Mouse (Mus musculus): Measurements from ENCODE around the gene Eif2s3y. TPM values are rescaled to one million over a fixed set of nuclear protein-coding genes. Genes with fewer than 3 reads are reported as not detected.

Gene Eif2s3y
- 119 TPM for polyA plus RNA-seq (2017; shearing (Covaris generic))

GRCm38 (mm10) chrY:1009882-1010751 is at the start of gene Eif2s3y:
TSS of gene Eif2s3y (plus strand) at chrY:1010543.

Other genes starting within 250 kb of the Eif2s3y start
- gene Zfy1, start 213.1 kb upstream of the Eif2s3y start, polyA plus RNA-seq (2017; shearing (Covaris generic)): not detected
- not detected for gene Uba1y, start 191.9 kb upstream of the Eif2s3y start, polyA plus RNA-seq (2017; shearing (Covaris generic))
- 22.0 TPM for gene Kdm5d, start 112.8 kb upstream of the Eif2s3y start, polyA plus RNA-seq (2017; shearing (Covaris generic))
- gene Uty, start 235.2 kb downstream of the Eif2s3y start, polyA plus RNA-seq (2017; shearing (Covaris generic)): 38.6 TPM

Data from effector memory CD4-positive, alpha-beta T cell, adult 7 months (primary cell).